Mouse (Mus musculus): Measurements from ENCODE around the gene Oxct2b. TPM values are rescaled to one million over a fixed set of nuclear protein-coding genes. Genes with fewer than 3 reads are reported as not detected.
A peak's percentile ranks its signal among the peaks of the same experiment; 100 is the strongest.
"Not testable (repeated sequence)": the region's sequence is repeated elsewhere in the genome, so short reads cannot be mapped to it uniquely, and the experiment has no call there.

The Oxct2b gene
- polyA plus RNA-seq, 1 experiment from 2014 or later = 0.64 TPM

DNA sequence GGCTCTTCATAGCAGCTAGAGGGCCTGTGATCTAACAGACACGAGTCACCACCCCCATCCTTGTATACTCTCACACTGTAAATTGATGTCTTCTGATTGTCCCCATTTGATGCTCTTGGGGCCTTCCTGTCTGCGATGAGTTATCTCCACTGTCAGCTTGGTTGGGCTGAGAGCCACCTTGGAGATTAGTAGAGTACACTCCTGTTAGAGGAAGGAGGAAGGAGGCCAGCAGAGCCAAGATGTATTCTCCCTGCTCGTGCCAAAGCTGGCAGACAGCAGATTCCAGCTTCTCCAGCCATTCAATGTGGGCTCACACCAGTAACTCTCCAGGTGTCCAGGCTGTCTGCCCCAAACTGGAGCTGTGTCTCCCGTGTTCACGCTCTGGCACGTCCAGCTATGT is 44.5 kb downstream of the Oxct2b start:
- 80% methylated on average over 6 of the region's 6 CpGs for WGBS
- no peak for ATAC-seq (ENCODE audit: low FRiP score, low read depth)
- H3K27ac ChIP-seq (replicated peaks) = no peak overlapping the region
- H3K4me3 ChIP-seq = no peak overlapping the region
- no peaks in the 10 kb centered on the region for H3K36me3 ChIP-seq
- H3K4me2 ChIP-seq = no peak overlapping the region
- 0 out of 2 replicates have a peak, but pooled peaks cover 4% of the 10 kb centered on the region for H3K4me1 ChIP-seq (replicated peaks)
- no peaks in the 10 kb centered on the region for H3K9me3 ChIP-seq
- no peak overlapping the region for H3K9ac ChIP-seq
- no peaks in the 10 kb centered on the region for H3K27me3 ChIP-seq

DNA sequence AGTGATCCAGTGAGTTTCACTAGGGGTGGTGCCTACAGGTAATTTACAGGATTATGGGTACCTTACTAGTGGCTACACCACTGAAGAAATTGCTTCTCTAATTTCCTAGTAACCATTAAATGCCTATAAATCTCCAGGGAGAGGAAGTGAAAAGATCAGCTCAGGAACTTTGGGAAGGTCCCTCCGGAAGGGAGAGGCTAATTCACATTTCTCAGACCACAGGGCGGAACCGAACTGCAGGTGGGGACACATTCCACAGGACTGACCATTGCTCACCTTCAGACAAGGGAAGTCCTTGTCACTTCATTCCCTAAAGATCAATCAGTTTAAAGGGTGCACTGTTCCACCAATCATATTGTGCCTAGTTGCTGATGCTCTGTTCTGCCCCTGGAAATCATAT is 45.2 kb downstream of the Oxct2b start:
- H3K4me2 ChIP-seq; H3K9me3 ChIP-seq; H3K4me3 ChIP-seq; H3K9ac ChIP-seq; H3K4me1 ChIP-seq (replicated peaks); H3K27me3 ChIP-seq; H3K27ac ChIP-seq (replicated peaks); ATAC-seq (ENCODE audit: low FRiP score, low read depth); H3K36me3 ChIP-seq: not testable (repeated sequence)
- 84% methylated on average over 3 of the region's 3 CpGs for WGBS

DNA sequence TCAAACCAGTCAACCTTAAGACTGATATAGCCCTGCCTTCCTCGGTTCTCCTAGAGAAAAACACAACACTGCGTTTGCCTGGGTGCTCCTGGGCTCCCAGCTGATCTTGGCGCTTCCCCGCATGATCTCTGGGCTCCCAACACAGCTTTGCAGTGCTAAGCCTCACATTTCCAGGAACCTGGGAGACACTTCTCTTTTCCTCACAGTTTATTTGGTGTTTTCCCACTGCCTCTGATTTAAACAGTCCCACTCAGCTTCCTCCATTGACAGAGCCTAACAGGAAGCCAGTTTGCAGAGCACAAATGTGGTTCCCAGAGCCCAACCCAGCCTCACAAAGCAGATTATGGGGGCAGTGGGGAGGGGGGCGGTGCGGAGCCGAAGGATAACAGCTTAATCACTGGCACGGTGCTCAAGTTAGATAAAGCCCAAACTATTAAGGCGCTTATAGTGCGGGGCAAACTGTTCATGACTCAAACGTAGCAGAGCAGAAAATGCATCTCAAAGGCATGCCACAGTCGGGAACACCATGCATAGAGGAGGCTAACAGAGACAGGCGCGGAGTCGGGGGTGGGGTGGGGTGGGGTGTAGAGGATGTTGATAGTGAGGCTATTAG is 46.3 kb downstream of the Oxct2b start:
- Histone ChIP-seq H3K27ac (replicated peaks) (no peak overlapping the region), H3K27me3 (no peaks in the 10 kb centered on the region), H3K9me3 (no peaks in the 10 kb centered on the region), H3K9ac (no peak overlapping the region), H3K4me2 (peak overlapping the region; percentile 42), H3K4me1 (replicated peaks) (0 out of 2 replicates have a peak, but pooled peaks cover 4% of the 10 kb centered on the region), H3K36me3 (no peaks in the 10 kb centered on the region), H3K4me3 (no peak overlapping the region)
- ATAC-seq (ENCODE audit: low FRiP score, low read depth) = no peak
- whole genome bisulfite sequencing = 21% methylated on average over 15 of the region's 15 CpGs

DNA sequence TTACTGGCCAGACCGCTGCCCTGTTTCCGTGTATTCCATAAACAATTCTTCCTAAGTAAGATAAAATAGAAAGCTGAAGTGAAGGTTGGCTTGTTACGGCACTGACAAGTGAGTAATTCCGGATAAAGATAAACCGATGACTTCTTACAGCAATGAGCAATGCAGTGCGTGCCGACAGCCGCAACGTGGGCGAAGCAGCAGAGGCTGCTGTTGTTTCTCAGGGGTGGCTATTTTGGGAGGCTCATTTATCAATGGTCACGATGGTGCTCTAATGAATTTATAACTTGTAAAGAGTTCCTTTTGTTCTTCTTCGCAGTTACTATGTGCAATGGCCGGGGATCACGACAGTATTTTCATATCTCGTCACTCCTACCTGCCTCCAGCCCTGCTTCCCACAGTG is 48.1 kb downstream of the Oxct2b start:
- WGBS = 88% methylated on average over 15 of the region's 15 CpGs
- no peak overlapping the region for H3K4me3 ChIP-seq
- H3K27ac ChIP-seq (replicated peaks) = no peak overlapping the region
- H3K4me1 ChIP-seq (replicated peaks) = 0 out of 2 replicates have a peak, but pooled peaks cover 4% of the 10 kb centered on the region
- H3K9ac ChIP-seq = no peak overlapping the region
- H3K4me2 ChIP-seq = no peak overlapping the region
- H3K9me3 ChIP-seq = no peaks in the 10 kb centered on the region
- H3K27me3 ChIP-seq = no peaks in the 10 kb centered on the region
- ATAC-seq (ENCODE audit: low FRiP score, low read depth) = no peak
- H3K36me3 ChIP-seq = no peaks in the 10 kb centered on the region

Other genes starting within 250 kb of the Oxct2b start
- 67.8 and 72.8 TPM in 2 replicates for gene Cap1, start 230.2 kb upstream of the Oxct2b start, polyA plus RNA-seq (2015; fragmentation: Nextera tagmentation; extraction: Ambion mirVana)
- gene Mfsd2a, start 155.1 kb upstream of the Oxct2b start, polyA plus RNA-seq (2015; fragmentation: Nextera tagmentation; extraction: Ambion mirVana) = 28.8 and 32.3 TPM in 2 replicates
- 63.0 and 66.3 TPM in 2 replicates for gene Mycl, start 120.6 kb upstream of the Oxct2b start, polyA plus RNA-seq (2015; fragmentation: Nextera tagmentation; extraction: Ambion mirVana)
- gene Trit1, start 99.7 kb upstream of the Oxct2b start, polyA plus RNA-seq (2015; fragmentation: Nextera tagmentation; extraction: Ambion mirVana) = 21.6 and 21.7 TPM in 2 replicates
- 0.34 and 0.71 TPM in 2 replicates for gene Bmp8b, start 11.1 kb upstream of the Oxct2b start, polyA plus RNA-seq (2015; fragmentation: Nextera tagmentation; extraction: Ambion mirVana)
- gene Ppie, start 23.7 kb downstream of the Oxct2b start, polyA plus RNA-seq (2015; fragmentation: Nextera tagmentation; extraction: Ambion mirVana) = 57.2 TPM in 2 replicates
- 40.1 and 44.3 TPM in 2 replicates for gene Hpcal4, start 67.0 kb downstream of the Oxct2b start, polyA plus RNA-seq (2015; fragmentation: Nextera tagmentation; extraction: Ambion mirVana)
- gene Nt5c1a, start 85.2 kb downstream of the Oxct2b start, polyA plus RNA-seq (2015; fragmentation: Nextera tagmentation; extraction: Ambion mirVana) = 0.16 and 0.30 TPM in 2 replicates
- 6.4 and 6.5 TPM in 2 replicates for gene Heyl, start 117.3 kb downstream of the Oxct2b start, polyA plus RNA-seq (2015; fragmentation: Nextera tagmentation; extraction: Ambion mirVana)
- 27.7 and 32.2 TPM in 2 replicates for gene Pabpc4, start 146.1 kb downstream of the Oxct2b start, polyA plus RNA-seq (2015; fragmentation: Nextera tagmentation; extraction: Ambion mirVana)
- gene Oxct2a, start 207.4 kb downstream of the Oxct2b start, polyA plus RNA-seq (2015; fragmentation: Nextera tagmentation; extraction: Ambion mirVana) = not detected in 2 replicates
- gene Bmp8a, start 227.0 kb downstream of the Oxct2b start, polyA plus RNA-seq (2015; fragmentation: Nextera tagmentation; extraction: Ambion mirVana) = 0.21 and 0.23 TPM in 2 replicates

Measured in hindbrain, embryonic 15.5 days (tissue).